Mouse (Mus musculus) left cerebral cortex, postnatal 10 days (tissue): Measurements from ENCODE around the gene G430095P16Rik. TPM values are rescaled to one million over a fixed set of nuclear protein-coding genes. Genes with fewer than 3 reads are reported as not detected.

Source experiments
- DNase-seq, 2 experiments: peaks; one replicate each; pipeline ENCODE4 v3.0.0; 2021 to 2022; ENCODE audit warnings: low spot score in 2 of 2, mixed read lengths in 1 of 2; ENCODE audit errors: extremely low spot score in 1 of 2
- intact Hi-C: fragments of 180-260 bp; cut with DNase I; formaldehyde crosslinking; loops from one replicate; pipeline ENCODE4 v1.15.1; 2025
- total RNA-seq, 2 experiments: library from RNA; stranded (reverse); gene quantifications; 2 replicates each; pipeline ENCODE4 v1.2.3; 2021

Gene G430095P16Rik
- total RNA-seq, 2 experiments from 2014 or later: 0.51 TPM; not detected in 1

- DNase-seq: no peak
- intact Hi-C loops: no loop called here
Observed at GRCm38 (mm10) chr8:84760405-84760805, 37.6 kb downstream of the G430095P16Rik start.

DNA sequence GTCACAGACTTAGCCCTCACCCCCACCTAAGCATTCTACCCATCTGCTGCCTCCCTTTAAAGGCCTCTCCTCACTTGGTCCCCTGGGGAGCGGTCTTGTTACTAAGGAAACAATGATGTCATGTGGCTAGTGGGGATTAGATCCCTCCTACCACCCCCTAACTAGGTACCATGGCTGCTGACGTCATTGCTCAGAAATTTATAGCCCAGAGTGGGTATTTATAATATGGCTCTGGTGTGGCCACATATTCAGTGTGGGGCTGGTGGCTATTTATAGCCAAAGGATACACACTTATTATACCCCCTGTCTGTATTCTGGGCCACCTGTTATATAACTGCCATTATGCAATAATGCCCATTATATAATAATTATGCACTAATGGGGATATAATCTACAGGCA is 38.1 kb downstream of the G430095P16Rik start:
- intact Hi-C loops: no loop called here
- no peak for DNase-seq

- intact Hi-C loops: no loop called here
Observed at GRCm38 (mm10) chr8:84764100-84764499, 41.3 kb downstream of the G430095P16Rik start.

GRCm38 (mm10) chr8:84764870-84765495 is 42.2 kb downstream of the G430095P16Rik start:
- DNase-seq: no peak
- intact Hi-C loops: no loop called here

More at GRCm38 (mm10) chr8:84764100-84764499, 41.3 kb downstream of the G430095P16Rik start:
- DNase-seq: no peak

DNA sequence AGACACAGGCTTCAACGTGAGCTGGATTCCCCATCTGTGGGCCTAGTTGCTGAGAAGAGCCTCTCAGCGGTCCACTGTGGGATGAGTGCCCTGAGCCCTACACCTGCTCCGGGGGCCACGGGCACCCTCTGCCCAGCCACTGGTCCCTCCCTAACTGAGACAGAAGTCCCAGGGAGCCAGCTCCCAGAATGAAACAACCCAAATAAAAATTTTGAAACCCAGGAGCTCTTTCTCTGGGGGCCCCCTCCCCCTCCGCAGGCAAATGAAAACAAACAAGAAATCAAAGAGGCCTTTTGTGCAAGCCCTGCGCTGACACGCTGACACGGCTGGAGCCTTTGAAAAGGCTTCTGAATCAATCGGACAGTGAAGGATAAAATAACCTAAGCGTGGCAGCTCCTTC is 42.8 kb downstream of the G430095P16Rik start:
- DNase-seq: no peak
- intact Hi-C loops: no loop called here

GRCm38 (mm10) chr8:84766422-84766821 is 43.6 kb downstream of the G430095P16Rik start:
- no peak for DNase-seq
- intact Hi-C loops: no loop called here

DNA sequence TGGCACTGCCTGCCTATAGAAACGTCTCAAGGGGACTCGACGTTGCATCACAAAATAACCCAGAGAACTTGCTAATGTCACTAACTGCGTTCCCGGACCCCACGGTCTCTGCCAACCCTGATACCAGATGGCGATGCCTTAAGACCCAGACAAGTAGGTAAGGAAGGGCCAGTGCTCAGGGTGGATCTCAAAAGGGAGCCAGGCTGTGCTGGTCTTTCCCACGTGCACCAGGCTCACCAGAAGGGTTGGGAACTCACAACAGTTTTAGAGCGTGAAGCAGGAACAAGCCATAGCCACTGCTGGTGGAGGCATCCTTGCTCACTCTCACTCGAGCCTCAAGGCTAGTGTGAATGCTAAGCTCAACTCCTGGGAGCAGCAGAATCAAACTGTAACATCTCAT is 44.4 kb downstream of the G430095P16Rik start:
- DNase-seq: no peak
- intact Hi-C loops: no loop called here

- no peak for DNase-seq
- intact Hi-C loops: no loop called here
Observed at GRCm38 (mm10) chr8:84768343-84769095, 45.7 kb downstream of the G430095P16Rik start.

- DNase-seq: no peak
- intact Hi-C loops: no loop called here
Observed at GRCm38 (mm10) chr8:84769324-84769723, 46.5 kb downstream of the G430095P16Rik start.

DNA sequence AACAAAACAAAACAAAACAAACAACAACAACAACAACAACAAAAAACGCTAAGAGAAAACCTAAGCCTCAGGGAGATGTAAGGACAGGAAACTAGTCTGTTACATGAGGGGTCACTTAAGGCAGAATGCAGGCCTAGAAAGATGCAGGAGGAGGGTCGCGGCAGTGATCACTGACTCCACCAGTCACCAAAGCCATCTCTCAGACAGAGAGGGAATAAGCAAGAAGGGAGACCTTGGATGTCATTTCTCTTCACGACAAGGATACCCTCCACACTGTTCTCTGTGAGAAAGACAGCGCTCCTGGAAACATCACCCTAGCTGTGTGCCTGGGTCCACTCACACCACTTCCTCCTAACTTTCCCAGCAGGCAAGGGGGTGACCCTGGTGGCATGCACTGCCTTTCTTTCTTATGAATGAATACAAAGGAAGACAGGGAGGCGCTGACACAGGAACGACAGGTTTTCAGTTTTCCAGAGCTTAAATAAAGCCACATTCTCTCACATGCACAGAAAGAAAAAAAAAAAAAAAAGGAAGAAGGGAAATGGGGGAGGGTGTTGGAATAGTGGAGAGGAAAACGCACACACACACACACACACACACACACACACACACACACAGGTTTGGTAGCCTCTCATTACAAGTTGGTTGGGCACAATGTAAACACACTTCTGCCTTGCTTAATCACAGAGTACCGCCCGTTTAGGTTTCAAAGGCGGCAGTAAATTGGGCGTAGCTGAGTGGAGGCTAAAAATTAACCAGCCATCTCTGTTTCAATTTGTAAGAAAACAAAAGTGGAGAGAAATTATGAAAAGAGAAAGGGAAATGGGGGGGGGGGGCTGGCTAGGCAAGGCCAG is 47.5 kb downstream of the G430095P16Rik start:
- intact Hi-C loops: no loop called here
- no peak for DNase-seq

- DNase-seq: no peak
- intact Hi-C loops: no loop called here
Observed at GRCm38 (mm10) chr8:84771000-84771687, 48.3 kb downstream of the G430095P16Rik start.

DNA sequence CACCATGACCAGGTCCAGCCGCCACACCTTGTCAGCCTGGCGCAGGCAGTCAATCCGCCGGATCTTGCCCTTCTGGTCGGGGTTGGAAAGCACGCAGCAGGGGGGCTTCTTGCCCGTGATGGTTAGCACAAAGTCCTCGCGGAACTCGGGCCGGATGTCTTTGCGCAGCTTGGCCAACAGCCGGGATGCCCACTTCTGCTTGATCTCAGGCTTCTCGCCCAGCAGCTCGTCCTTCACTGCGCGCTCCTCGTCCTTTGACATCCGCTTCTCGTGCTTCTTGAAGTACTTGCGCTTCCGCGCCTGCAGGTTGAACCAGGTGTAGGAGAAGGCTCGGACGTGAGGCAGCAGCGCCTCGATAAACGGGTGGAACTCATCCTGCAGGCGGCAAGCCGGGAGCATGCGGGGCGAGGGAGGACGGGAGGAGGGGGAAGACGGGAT is 49.2 kb downstream of the G430095P16Rik start:
- DNase-seq: peak in 1 of 2 experiments; percentile 67
- intact Hi-C loops: no loop called here

DNA sequence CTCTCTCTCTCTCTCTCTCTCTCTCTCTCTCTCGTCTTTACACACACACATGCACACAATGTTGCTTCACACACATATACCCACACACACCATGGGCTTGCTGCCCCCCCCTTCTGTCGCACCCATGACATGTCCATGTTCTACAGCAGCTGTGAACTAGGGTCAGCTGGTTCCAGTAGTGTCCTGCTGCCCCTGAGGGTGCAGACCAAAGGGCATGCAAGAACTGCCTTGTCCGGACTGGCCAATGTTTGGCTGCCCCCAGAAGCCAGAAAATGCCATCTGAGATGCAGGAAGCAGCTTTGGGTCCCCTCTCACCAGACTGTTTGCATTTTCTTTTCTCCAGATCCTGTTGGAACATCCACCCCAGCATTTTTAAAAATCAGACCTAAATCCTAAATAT is 49.8 kb downstream of the G430095P16Rik start:
- no peak for DNase-seq
- intact Hi-C loops: no loop called here

GRCm38 (mm10) chr8:84773304-84773703 is 50.5 kb downstream of the G430095P16Rik start:
- no peak for DNase-seq
- intact Hi-C loops: no loop called here

- intact Hi-C loops: no loop called here
- peak; percentile 87 to 90 for DNase-seq
Observed at GRCm38 (mm10) chr8:84773833-84774232, 51.0 kb downstream of the G430095P16Rik start.

DNA sequence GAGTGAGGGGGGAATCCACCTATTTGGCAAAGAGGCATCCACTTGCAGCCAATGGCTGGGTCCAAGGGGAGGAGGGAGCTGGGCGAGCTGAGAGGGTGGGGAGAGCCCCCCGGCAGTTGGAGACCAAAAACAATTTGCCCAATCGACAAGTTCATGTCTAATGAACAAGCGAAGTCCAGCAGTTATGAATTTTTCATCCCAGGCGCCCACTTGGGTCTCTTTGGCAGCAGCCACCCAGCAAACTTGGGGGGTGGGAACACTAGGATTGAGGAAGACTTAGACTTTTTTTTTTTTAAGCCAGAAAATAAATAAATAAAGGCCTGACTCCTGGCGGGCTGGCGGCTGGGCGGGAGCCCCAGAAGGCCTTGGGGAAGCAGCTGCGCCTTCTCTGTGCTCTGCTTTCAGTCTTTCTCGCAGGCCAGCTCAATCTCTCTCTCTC is 51.7 kb downstream of the G430095P16Rik start:
- intact Hi-C loops: no loop called here

GRCm38 (mm10) chr8:84775105-84775591 is 52.3 kb downstream of the G430095P16Rik start:
- intact Hi-C loops: no loop called here
- no peak for DNase-seq

More for the DNA sequence above, 51.7 kb downstream of the G430095P16Rik start:
- DNase-seq: peak in 1 of 2 experiments; percentile 78

DNA sequence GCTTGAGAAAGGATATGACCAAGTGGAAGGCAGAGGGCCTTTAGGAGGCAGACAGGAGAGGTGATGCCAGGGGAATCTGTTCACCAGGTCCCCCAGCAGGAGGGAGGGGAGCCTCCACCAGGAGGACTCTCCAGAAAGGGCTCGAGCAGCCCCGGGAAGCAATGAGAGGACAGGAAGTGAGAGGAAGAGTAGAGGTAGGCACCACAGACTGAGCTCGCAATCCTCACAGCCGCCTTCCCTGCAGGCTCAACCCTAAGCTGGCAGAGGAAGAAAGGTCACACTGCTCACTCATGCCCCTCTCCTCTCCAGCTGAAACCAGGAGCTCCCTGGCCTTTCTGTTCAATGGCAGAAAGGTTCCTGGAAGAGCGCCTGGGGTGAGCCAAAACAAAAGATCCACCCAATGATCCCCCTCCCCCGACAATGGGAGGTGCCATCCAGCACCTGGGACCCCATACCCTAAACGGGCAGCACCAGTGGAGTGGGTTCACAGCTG is 52.9 kb downstream of the G430095P16Rik start:
- no peak for DNase-seq
- intact Hi-C loops: no loop called here
